Mouse (Mus musculus) hindbrain, embryonic 16.5 days (tissue): ENCODE results near the gene Rpain. TPM values are rescaled to one million over a fixed set of nuclear protein-coding genes. Genes with fewer than 3 reads are reported as not detected.

Source experiments
- ATAC-seq: fragments of 200-750 bp; cut with Nextera tagmentation; 2 replicates; pipeline ENCODE4 v1.8.0; 2017; ENCODE audit warnings: moderate TSS enrichment, moderate library complexity
- H3K27ac ChIP-seq: fragments of 300-500 bp; sonication (generic); 2 replicates; pipeline ENCODE4 v1.5.1; 2014; ENCODE audit warnings: low read depth, mild to moderate bottlenecking, control low read depth, low read length, moderate library complexity
- H3K27me3 ChIP-seq: fragments of 300-500 bp; sonication (generic); replicated peaks from 2 replicates; pipeline ENCODE4 v1.6.1; 2014; ENCODE audit warnings: low read length; ENCODE audit not compliant: control insufficient read depth, insufficient read depth
- H3K36me3 ChIP-seq: fragments of 300-500 bp; sonication (generic); 2 replicates; pipeline ENCODE4 v1.6.1; 2014; ENCODE audit warnings: mild to moderate bottlenecking, low read length, moderate library complexity, mixed read lengths; ENCODE audit not compliant: control insufficient read depth, insufficient read depth
- H3K4me1 ChIP-seq: fragments of 300-500 bp; sonication (generic); 2 replicates; pipeline ENCODE4 v1.6.1; 2014; ENCODE audit warnings: low read depth, low read length; ENCODE audit not compliant: control insufficient read depth, insufficient read depth
- H3K4me2 ChIP-seq: fragments of 300-500 bp; sonication (generic); 2 replicates; pipeline ENCODE4 v1.6.1; 2014; ENCODE audit warnings: mild to moderate bottlenecking, low read length, control low read depth, moderate library complexity
- H3K4me3 ChIP-seq: fragments of 300-500 bp; sonication (generic); 2 replicates; pipeline ENCODE4 v1.5.1; 2014; ENCODE audit warnings: mild to moderate bottlenecking, low read length, control low read depth, moderate library complexity
- H3K9ac ChIP-seq: fragments of 300-500 bp; sonication (generic); 2 replicates; pipeline ENCODE4 v1.6.1; 2014; ENCODE audit warnings: low read depth, mild to moderate bottlenecking, control low read depth, low read length, moderate library complexity
- H3K9me3 ChIP-seq: fragments of 300-500 bp; sonication (generic); 2 replicates; pipeline ENCODE4 v1.6.1; 2014; ENCODE audit warnings: mild to moderate bottlenecking, low read length, moderate library complexity; ENCODE audit not compliant: control insufficient read depth
- WGBS: fragments of 180-500 bp; shearing (Covaris S2); extraction: QIAGEN DNeasy Blood & Tissue Kit; methylation state at CpG from one replicate; pipeline ENCODE4 v1.1.7; 2014; 5-methylcytosine and 5-hydroxymethylcytosine counted together
- polyA plus RNA-seq: library from polyadenylated mRNA; unstranded; fragments of >200 nt; fragmentation: Nextera tagmentation; extraction: Ambion mirVana; gene quantifications from 2 replicates; pipeline ENCODE4 v1.2.1, GENCODE M21; 2015

Gene Rpain
- polyA plus RNA-seq, 1 experiment from 2014 or later: 69.8 TPM

GRCm38 (mm10) chr11:70964222-70964907 lies 5.6 kb upstream of the Rpain start:
- Histone ChIP-seq H3K9ac (no peak overlapping the region), H3K27ac (no peak overlapping the region), H3K4me2 (no peak overlapping the region), H3K4me1 (peaks cover 11% of the 10 kb centered on the region), H3K27me3 (no peaks in the 10 kb centered on the region), H3K9me3 (no peaks in the 10 kb centered on the region), H3K4me3 (no peak overlapping the region), H3K36me3 (peaks cover 34% of the 10 kb centered on the region)
- WGBS: 75% methylated on average over 4 of the region's 4 CpGs
- ATAC-seq: no peak

- H3K9me3 ChIP-seq: no peaks in the 10 kb centered on the region
- H3K27ac ChIP-seq: peak overlapping the region; percentile 92
- H3K4me1 ChIP-seq: peaks cover 15% of the 10 kb centered on the region
- H3K4me2 ChIP-seq: peak overlapping the region; percentile 88
- peak overlapping the region; percentile 93 for H3K9ac ChIP-seq
- no peaks in the 10 kb centered on the region for H3K27me3 ChIP-seq
- H3K36me3 ChIP-seq: peaks cover 23% of the 10 kb centered on the region
- WGBS: 1% methylated on average over 25 of the region's 25 CpGs
- peak overlapping the region; percentile 94 for H3K4me3 ChIP-seq
- ATAC-seq: peak; percentile 19
Measured at GRCm38 (mm10) chr11:70969271-70969794, 680 bp upstream of the Rpain start.

GRCm38 (mm10) chr11:70970560-70971540 lies 837 bp downstream of the Rpain start:
- peaks cover 15% of the 10 kb centered on the region for H3K4me1 ChIP-seq
- peak overlapping the region; percentile 92 for H3K27ac ChIP-seq
- peaks cover 15% of the 10 kb centered on the region for H3K36me3 ChIP-seq
- peak; percentile 21 for ATAC-seq
- H3K27me3 ChIP-seq: no peaks in the 10 kb centered on the region
- H3K4me2 ChIP-seq: peak overlapping the region; percentile 71
- H3K9ac ChIP-seq: peak overlapping the region; percentile 71
- peak overlapping the region; percentile 94 for H3K4me3 ChIP-seq
- no peaks in the 10 kb centered on the region for H3K9me3 ChIP-seq
- WGBS: 18% methylated on average over 24 of the region's 24 CpGs

GRCm38 (mm10) chr11:70972586-70972985 lies 2.6 kb downstream of the Rpain start:
- WGBS: 76% methylated on average over 1 of the region's 1 CpGs
- Histone ChIP-seq H3K9ac (no peak overlapping the region), H3K4me2 (no peak overlapping the region), H3K4me1 (peaks cover 15% of the 10 kb centered on the region), H3K27me3 (no peaks in the 10 kb centered on the region), H3K4me3 (no peak overlapping the region), H3K9me3 (no peaks in the 10 kb centered on the region), H3K36me3 (peaks cover 15% of the 10 kb centered on the region), H3K27ac (no peak overlapping the region)
- no peak for ATAC-seq

- Histone ChIP-seq H3K4me3 (no peak overlapping the region), H3K27me3 (no peaks in the 10 kb centered on the region), H3K27ac (no peak overlapping the region), H3K4me1 (peaks cover 6% of the 10 kb centered on the region), H3K4me2 (no peak overlapping the region), H3K36me3 (peaks cover 18% of the 10 kb centered on the region), H3K9me3 (no peaks in the 10 kb centered on the region), H3K9ac (no peak overlapping the region)
- 67% methylated on average over 4 of the region's 4 CpGs for WGBS
- ATAC-seq: no peak
Measured at GRCm38 (mm10) chr11:70973947-70974346, 3.9 kb downstream of the Rpain start.

- ATAC-seq: no peak
- Histone ChIP-seq H3K27ac (no peak overlapping the region), H3K4me1 (peaks cover 4% of the 10 kb centered on the region), H3K9me3 (no peaks in the 10 kb centered on the region), H3K36me3 (peaks cover 24% of the 10 kb centered on the region), H3K4me3 (no peak overlapping the region), H3K27me3 (no peaks in the 10 kb centered on the region), H3K4me2 (no peak overlapping the region), H3K9ac (no peak overlapping the region)
- whole genome bisulfite sequencing: 82% methylated on average over 2 of the region's 2 CpGs
Measured at GRCm38 (mm10) chr11:70975193-70975592, 5.2 kb downstream of the Rpain start.

GRCm38 (mm10) chr11:70977293-70977692 lies 7.3 kb downstream of the Rpain start:
- WGBS: 93% methylated on average over 6 of the region's 6 CpGs
- ATAC-seq: no peak
- H3K4me3 ChIP-seq: no peak overlapping the region
- H3K27me3 ChIP-seq: no peaks in the 10 kb centered on the region
- H3K36me3 ChIP-seq: peaks cover 31% of the 10 kb centered on the region
- H3K4me1 ChIP-seq: peaks cover 12% of the 10 kb centered on the region
- H3K27ac ChIP-seq: no peak overlapping the region
- H3K9ac ChIP-seq: no peak overlapping the region
- H3K9me3 ChIP-seq: no peaks in the 10 kb centered on the region
- H3K4me2 ChIP-seq: no peak overlapping the region

- Histone ChIP-seq H3K9ac (no peak overlapping the region), H3K36me3 (peaks cover 26% of the 10 kb centered on the region), H3K27me3 (no peaks in the 10 kb centered on the region), H3K4me2 (no peak overlapping the region), H3K9me3 (no peaks in the 10 kb centered on the region), H3K4me3 (no peak overlapping the region), H3K27ac (no peak overlapping the region), H3K4me1 (peaks cover 14% of the 10 kb centered on the region)
- ATAC-seq: no peak
- WGBS: 89% methylated on average over 6 of the region's 6 CpGs
Measured at GRCm38 (mm10) chr11:70980232-70980631, 10.2 kb downstream of the Rpain start.
